Mouse (Mus musculus) olfactory bulb, adult 2 months (tissue): Measurements from ENCODE around the gene Pla2g2e. TPM values are rescaled to one million over a fixed set of nuclear protein-coding genes. Genes with fewer than 3 reads are reported as not detected.
"Not testable (repeated sequence)": the region's sequence is repeated elsewhere in the genome, so short reads cannot be mapped to it uniquely, and the experiment has no call there.

Experiments
- H3K27ac ChIP-seq: fragments of 200-500 bp; 2 replicates; pipeline ENCODE4 v1.5.1; 2012; ENCODE audit warnings: low read depth, low read length; ENCODE audit not compliant: insufficient read depth
- H3K4me1 ChIP-seq: fragments of 200-500 bp; 2 replicates; pipeline ENCODE4 v1.6.1; 2012; ENCODE audit warnings: low read length; ENCODE audit not compliant: control insufficient read depth, insufficient read depth
- H3K4me3 ChIP-seq: fragments of 200-500 bp; 2 replicates; pipeline ENCODE4 v1.5.1; 2012; ENCODE audit warnings: mild to moderate bottlenecking, low read depth, low read length, moderate library complexity; ENCODE audit not compliant: insufficient read depth
- CTCF ChIP-seq: fragments of 200-500 bp; IDR thresholded peaks from 2 replicates; pipeline ENCODE4 v1.5.1; 2012; ENCODE audit warnings: low read depth, mild to moderate bottlenecking, low read length, moderate library complexity; ENCODE audit not compliant: insufficient read depth
- POLR2A ChIP-seq: fragments of 200-500 bp; IDR thresholded peaks from 2 replicates; pipeline ENCODE4 v1.6.1; 2012; ENCODE audit warnings: mild to moderate bottlenecking, low read depth, low read length, moderate library complexity; ENCODE audit not compliant: insufficient read depth
- WGBS: fragments of 180-500 bp; shearing (Covaris S2); methylation state at CpG from one replicate; pipeline ENCODE4 v1.1.7; 2018; 5-methylcytosine and 5-hydroxymethylcytosine counted together
- polyA plus RNA-seq: library from polyadenylated mRNA; stranded (reverse); fragments of >200 nt; gene quantifications from 2 replicates; pipeline ENCODE4 v1.2.4, GENCODE M21; 2012; ENCODE audit warnings: low replicate concordance; ENCODE audit not compliant: missing spikeins, insufficient read depth, insufficient read length

Pla2g2e gene
- polyA plus RNA-seq, 1 experiment: not detected

DNA sequence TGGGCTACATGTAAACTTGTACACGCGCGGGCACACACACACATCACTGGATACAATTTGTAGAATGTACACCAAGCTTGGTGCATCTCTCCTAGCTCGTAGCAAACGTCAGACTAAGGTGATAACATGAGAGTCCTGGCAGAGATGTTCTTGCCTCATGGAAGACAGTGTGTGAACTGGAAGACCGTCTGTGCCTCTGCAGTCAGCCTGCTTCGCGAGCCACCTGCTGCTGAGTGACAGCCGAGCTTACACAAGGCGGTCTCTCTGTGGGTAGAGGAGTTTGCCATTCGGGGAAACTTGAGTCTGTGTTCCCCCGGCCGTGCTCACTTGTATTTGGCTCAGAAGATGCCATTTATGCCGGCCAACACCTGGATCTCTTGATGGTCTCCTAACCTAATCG is 19.3 kb upstream of the Pla2g2e start:
- peaks cover 11% of the 10 kb centered on the region for H3K4me1 ChIP-seq
- no peak overlapping the region for H3K27ac ChIP-seq
- WGBS: 77% methylated on average over 15 of the region's 15 CpGs
- H3K4me3 ChIP-seq: no peak overlapping the region
- TF ChIP-seq POLR2A (no peak), CTCF (no peak)

DNA sequence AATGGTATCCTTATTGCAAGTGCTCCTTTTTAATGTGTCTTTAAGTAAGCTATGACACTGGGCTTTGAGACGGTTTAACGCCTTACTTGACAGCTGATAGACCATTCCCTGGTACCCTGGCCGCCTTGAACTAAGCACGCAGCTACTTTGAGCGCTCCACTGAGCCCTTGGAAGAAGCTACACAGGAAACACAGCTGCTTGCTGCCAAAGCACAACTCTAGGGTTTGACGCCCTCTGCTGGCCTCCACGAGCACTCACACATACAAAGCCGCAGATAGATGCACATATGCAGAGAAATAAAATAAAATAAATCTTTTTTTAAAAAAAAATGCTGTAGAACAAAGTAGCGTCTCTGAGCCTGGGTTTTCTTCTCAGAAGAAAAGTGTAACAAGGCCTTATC is 18.5 kb upstream of the Pla2g2e start:
- 19% methylated on average over 9 of the region's 9 CpGs for WGBS
- H3K4me3 ChIP-seq: peak overlapping the region; percentile 28; the same call in 1 of the 2 replicates
- no peak overlapping the region for H3K27ac ChIP-seq

DNA sequence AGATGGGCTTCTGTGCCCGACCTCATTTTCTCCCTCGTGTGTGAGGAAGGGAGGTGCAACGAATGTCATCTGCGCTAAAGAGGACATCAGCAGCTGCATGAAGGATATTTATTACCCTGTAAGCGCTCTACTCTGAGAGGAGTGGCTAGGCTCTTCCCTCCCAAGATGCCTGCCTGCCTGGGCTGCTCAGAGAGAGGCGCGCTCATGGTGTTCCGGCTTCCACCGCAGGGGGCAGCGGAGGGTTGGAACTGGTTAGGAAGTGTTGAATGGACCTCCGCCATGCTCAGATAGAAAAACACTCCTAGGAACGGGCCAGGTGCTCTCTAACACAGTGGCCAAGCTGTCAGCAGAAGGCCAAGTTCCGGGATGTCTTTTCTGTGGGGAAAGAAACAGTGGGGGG is 18.0 kb upstream of the Pla2g2e start:
- peak overlapping the region; percentile 28; the same call in 1 of the 2 replicates for H3K4me3 ChIP-seq
- peaks cover 11% of the 10 kb centered on the region for H3K4me1 ChIP-seq
- 2% methylated on average over 13 of the region's 13 CpGs for WGBS
- no peak overlapping the region for H3K27ac ChIP-seq
- TF ChIP-seq POLR2A (no peak), CTCF (peak; percentile 53; the same call in 1 of the 2 replicates)

More for the DNA sequence above, 18.5 kb upstream of the Pla2g2e start:
- H3K4me1 ChIP-seq: peaks cover 11% of the 10 kb centered on the region
- no peak for TF ChIP-seq CTCF
- no peak for TF ChIP-seq POLR2A

DNA sequence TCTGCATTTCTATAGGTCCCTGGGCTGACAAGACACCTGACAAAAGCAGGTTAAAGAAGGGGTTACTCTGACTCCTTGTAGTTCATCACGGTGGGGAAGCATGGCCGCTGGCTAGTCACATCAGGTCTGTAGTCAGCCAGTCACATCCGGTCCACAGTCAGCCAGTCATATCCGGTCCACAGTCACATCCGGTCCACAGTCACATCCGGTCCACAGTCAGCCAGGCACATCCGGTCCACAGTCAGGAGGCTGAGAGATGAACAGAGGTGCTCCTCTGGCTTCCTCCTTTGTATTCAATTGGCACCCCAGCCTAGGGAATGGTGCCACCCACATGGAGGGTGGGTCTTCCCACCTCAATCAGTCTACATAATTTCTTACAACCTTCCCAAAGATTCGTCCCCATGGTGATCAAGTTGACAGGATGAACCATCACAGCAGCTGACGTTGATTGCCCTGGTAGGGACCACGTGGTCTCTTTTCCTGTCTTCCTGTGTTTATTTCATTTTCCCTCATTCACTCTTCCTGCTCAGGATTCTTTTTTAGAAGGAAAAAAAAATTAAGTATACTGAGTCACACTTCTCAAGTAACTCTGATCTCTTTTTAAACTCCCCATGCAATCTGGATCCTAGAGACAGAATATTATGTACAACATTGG is 14.3 kb upstream of the Pla2g2e start, which contains the start of gene Pla2g5:
Gene Pla2g5, minus strand, starts transcription at position 139 of the 655 bp plus-strand sequence.
- Histone ChIP-seq H3K4me1 (peaks cover 9% of the 10 kb centered on the region), H3K4me3 (no peak within 1 kb of the TSS), H3K27ac (no peak within 1 kb of the TSS)
- TF ChIP-seq CTCF: no peak
- no peak for TF ChIP-seq POLR2A
- WGBS: 73% methylated on average over 10 of the region's 10 CpGs

DNA sequence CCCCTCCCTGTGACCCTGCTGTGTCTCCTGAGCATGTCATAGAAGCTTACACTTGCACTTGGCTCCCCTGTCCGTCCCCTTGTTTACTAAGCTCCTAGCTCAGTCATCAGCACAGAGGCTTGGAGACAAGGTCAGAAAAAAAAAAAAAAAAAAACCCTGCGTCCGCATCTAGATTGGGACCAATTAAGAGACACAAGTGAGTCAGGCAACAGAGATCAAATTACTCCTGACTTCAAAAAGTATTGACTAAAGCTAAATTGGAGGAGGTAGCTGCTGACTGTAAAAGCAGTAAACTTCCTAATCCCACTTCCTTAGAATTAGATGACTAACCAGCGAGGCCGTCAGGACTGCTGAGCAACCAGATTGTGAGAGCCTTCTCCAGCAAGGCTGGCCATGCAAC is 12.7 kb upstream of the Pla2g2e start:
- Histone ChIP-seq H3K4me1 (peaks cover 3% of the 10 kb centered on the region), H3K4me3 (no peak overlapping the region), H3K27ac (no peak overlapping the region)
- no peak for TF ChIP-seq POLR2A
- no peak for TF ChIP-seq CTCF
- 30% methylated on average over 5 of the region's 5 CpGs for WGBS

DNA sequence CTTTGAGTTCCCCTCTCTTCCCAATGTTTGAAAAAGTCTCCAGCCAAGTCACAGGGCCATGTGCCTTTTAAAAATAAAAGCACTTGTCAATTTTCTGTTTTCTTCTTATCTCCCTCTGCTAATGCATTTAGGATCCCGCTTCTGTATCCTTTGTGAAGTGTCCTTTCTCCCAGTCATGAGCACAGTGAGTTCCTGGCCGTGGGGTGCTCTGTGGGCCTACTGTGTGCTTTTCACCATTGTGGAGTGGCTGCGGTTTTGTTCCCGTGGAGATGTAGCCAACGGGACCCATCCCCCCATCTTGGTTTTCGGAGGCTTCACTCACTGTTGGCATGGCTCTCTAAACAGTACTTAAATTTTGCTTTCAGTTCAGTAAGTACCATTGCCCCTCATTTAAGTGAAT is 11.8 kb upstream of the Pla2g2e start:
- 63% methylated on average over 6 of the region's 6 CpGs for WGBS
- TF ChIP-seq CTCF: no peak
- no peak for TF ChIP-seq POLR2A

DNA sequence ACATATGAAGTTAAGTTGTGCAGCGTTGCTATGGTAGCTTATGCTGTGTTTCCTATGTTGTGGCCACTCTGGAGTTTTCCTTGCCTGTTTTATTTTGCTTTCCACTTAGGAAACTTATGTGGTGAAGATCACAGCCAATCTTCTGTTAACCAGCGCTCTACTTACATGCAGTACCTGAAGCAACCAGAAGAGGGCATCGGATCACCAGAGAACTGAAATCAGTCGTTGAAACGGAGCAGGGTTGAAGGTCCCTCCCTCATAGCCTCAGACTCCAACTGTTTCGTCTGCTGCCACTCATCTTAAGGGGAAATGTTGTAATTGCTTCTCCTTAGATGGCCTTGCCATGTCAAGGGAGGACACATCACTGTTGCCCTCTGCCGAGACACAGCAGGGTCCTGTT is 11.3 kb upstream of the Pla2g2e start:
- TF ChIP-seq POLR2A (no peak), CTCF (peak; percentile 36; the same call in 1 of the 2 replicates)
- WGBS: 11% methylated on average over 7 of the region's 7 CpGs

More for the DNA sequence above, 11.8 kb upstream of the Pla2g2e start:
- Histone ChIP-seq H3K4me1 (no peaks in the 10 kb centered on the region; the same call in 1 of the 2 replicates), H3K27ac (no peak overlapping the region), H3K4me3 (no peak overlapping the region)

DNA sequence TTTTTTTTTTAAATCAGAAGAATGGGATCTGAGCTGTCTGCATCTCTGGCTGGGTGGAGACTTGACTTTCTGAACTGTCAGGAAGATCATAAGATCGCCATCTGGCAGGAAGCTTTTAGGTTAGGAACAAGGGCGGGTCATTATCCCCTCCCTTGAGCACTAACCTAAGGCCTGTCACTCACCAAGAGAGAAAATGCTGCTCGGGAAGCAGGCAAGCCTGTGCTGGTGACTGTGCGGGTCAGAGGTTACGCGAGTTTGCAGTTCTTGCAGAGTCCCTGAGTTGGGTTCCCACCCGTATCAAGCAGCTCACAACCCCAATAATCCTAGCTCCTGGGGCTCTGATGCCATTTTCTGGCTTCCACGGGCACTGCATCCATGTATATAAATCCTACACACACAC is 9.1 kb upstream of the Pla2g2e start:
- no peak overlapping the region for H3K27ac ChIP-seq
- WGBS: 76% methylated on average over 8 of the region's 8 CpGs
- H3K4me1 ChIP-seq: no peaks in the 10 kb centered on the region; the same call in 1 of the 2 replicates
- H3K4me3 ChIP-seq: no peak overlapping the region
- TF ChIP-seq CTCF (no peak), POLR2A (no peak)

More for the DNA sequence above, 11.3 kb upstream of the Pla2g2e start:
- H3K4me1 ChIP-seq: no peaks in the 10 kb centered on the region; the same call in 1 of the 2 replicates
- H3K4me3 ChIP-seq: no peak overlapping the region
- no peak overlapping the region for H3K27ac ChIP-seq

DNA sequence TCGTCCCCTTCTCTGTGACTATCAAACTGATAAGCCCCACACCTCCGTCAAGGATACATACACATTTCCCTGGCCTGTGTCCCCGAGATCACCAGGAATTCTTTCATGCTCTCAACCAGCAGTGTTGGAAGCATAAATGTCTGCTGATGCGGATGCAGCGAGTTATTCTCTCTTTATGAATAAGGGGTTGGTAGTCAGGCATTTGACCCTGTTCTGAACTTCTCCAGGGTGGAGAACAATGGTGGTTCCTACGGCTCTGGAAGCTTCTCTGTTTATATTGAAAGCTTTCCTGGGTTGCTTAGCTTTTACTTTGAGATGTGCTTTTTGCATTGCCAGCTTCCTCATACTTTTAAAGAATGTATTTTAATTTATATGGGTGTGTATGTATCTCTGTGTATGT is 3.9 kb upstream of the Pla2g2e start, which contains the start of gene Gm13030:
Gene Gm13030, minus strand, starts transcription at position 101 of the 400 bp plus-strand sequence.
- Histone ChIP-seq H3K27ac (no peak within 1 kb of the TSS), H3K4me3 (no peak within 1 kb of the TSS), H3K4me1 (peaks cover 5% of the 10 kb centered on the region; the same call in 1 of the 2 replicates)
- 91% methylated on average over 6 of the region's 6 CpGs for WGBS
- no peak for TF ChIP-seq POLR2A
- no peak for TF ChIP-seq CTCF

DNA sequence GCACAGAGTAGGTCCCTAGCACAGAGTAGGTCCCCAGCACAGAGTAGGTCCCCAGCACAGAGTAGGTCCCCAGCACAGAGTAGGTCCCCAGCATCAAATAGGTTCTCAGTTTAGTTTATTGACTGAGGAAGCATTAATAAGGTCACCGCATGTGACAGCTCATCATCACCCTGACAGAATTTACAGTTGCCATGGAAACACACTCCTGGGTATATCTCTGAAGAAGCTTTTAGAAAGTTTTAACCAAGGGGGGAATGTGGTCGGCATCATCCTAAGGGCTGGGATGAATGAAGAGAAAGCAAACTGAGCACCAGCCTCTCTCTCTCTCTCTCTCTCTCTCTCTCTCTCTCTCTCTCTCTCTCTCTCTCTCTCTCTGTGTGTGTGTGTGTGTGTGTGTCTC is 2.5 kb upstream of the Pla2g2e start:
- not testable (repeated sequence) for H3K4me3 ChIP-seq, H3K27ac ChIP-seq, H3K4me1 ChIP-seq
- 82% methylated on average over 2 of the region's 2 CpGs for WGBS
